Mouse (Mus musculus) stomach, embryonic 16.5 days (tissue): ENCODE measurements around the gene Cog1. TPM values are rescaled to one million over a fixed set of nuclear protein-coding genes. Genes with fewer than 3 reads are reported as not detected.
A peak's percentile ranks its signal among the peaks of the same experiment; 100 is the strongest.
"Not testable (repeated sequence)": the region's sequence is repeated elsewhere in the genome, so short reads cannot be mapped to it uniquely, and the experiment has no call there.

ENCODE experiments used
- ATAC-seq: fragments of 200-750 bp; cut with Nextera tagmentation; 2 replicates; pipeline ENCODE4 v1.8.0; 2017; ENCODE audit warnings: moderate number of reproducible peaks, moderate TSS enrichment; ENCODE audit not compliant: insufficient read depth, low FRiP score
- H3K27ac ChIP-seq: fragments of 300-500 bp; sonication (generic); 2 replicates; pipeline ENCODE4 v1.5.1; 2014; ENCODE audit warnings: low read length
- H3K27me3 ChIP-seq: fragments of 300-500 bp; sonication (generic); 2 replicates; pipeline ENCODE4 v1.6.1; 2014; ENCODE audit warnings: low read length, control low read depth, mixed read lengths; ENCODE audit not compliant: control insufficient read depth, insufficient read depth
- H3K36me3 ChIP-seq: fragments of 300-500 bp; sonication (generic); 2 replicates; pipeline ENCODE4 v1.6.1; 2014; ENCODE audit warnings: low read length; ENCODE audit not compliant: control insufficient read depth, insufficient read depth
- H3K4me1 ChIP-seq: fragments of 300-500 bp; sonication (generic); 2 replicates; pipeline ENCODE4 v1.6.1; 2014; ENCODE audit warnings: low read length, control low read depth, mixed read lengths; ENCODE audit not compliant: control insufficient read depth, insufficient read depth
- H3K4me2 ChIP-seq: fragments of 300-500 bp; sonication (generic); 2 replicates; pipeline ENCODE4 v1.6.1; 2014; ENCODE audit warnings: low read depth, low read length, mixed read lengths
- H3K4me3 ChIP-seq: fragments of 300-500 bp; sonication (generic); replicated peaks from 2 replicates; pipeline ENCODE4 v1.5.1; 2014; ENCODE audit warnings: mild to moderate bottlenecking, low read length
- H3K9ac ChIP-seq: fragments of 300-500 bp; sonication (generic); 2 replicates; pipeline ENCODE4 v1.6.1; 2014; ENCODE audit warnings: low read length
- H3K9me3 ChIP-seq: fragments of 300-500 bp; sonication (generic); replicated peaks from 2 replicates; pipeline ENCODE4 v1.6.1; 2016; ENCODE audit warnings: low read length, control low read depth; ENCODE audit not compliant: control insufficient read depth
- WGBS: fragments of 180-500 bp; shearing (Covaris S2); extraction: QIAGEN DNeasy Blood & Tissue Kit; methylation state at CpG from one replicate; pipeline ENCODE4 v1.1.7; 2014; 5-methylcytosine and 5-hydroxymethylcytosine counted together
- polyA plus RNA-seq: library from polyadenylated mRNA; unstranded; fragments of >200 nt; fragmentation: Nextera tagmentation; extraction: Ambion mirVana; gene quantifications from 2 replicates; pipeline ENCODE4 v1.2.1, GENCODE M21; 2015

The Cog1 gene
- polyA plus RNA-seq, 1 experiment from 2014 or later = 17.3 TPM

GRCm38 (mm10) chr11:113657221-113657620, 8.3 kb downstream of the Cog1 start:
- no peak for ATAC-seq
- no peaks in the 10 kb centered on the region for H3K9me3 ChIP-seq
- peaks cover 31% of the 10 kb centered on the region for H3K36me3 ChIP-seq
- no peak overlapping the region for H3K4me2 ChIP-seq
- no peaks in the 10 kb centered on the region for H3K27me3 ChIP-seq
- H3K27ac ChIP-seq = no peak overlapping the region
- no peak overlapping the region for H3K4me3 ChIP-seq
- H3K9ac ChIP-seq = no peak overlapping the region
- 45% methylated on average over 4 of the region's 4 CpGs for WGBS
- no peaks in the 10 kb centered on the region for H3K4me1 ChIP-seq

- peaks cover 27% of the 10 kb centered on the region for H3K36me3 ChIP-seq
- no peak overlapping the region for H3K9ac ChIP-seq
- no peaks in the 10 kb centered on the region for H3K4me1 ChIP-seq
- no peak for ATAC-seq
- no peaks in the 10 kb centered on the region for H3K9me3 ChIP-seq
- no peak overlapping the region for H3K27ac ChIP-seq
- H3K4me2 ChIP-seq = no peak overlapping the region
- 80% methylated on average over 8 of the region's 8 CpGs for WGBS
- H3K27me3 ChIP-seq = no peaks in the 10 kb centered on the region
- no peak overlapping the region for H3K4me3 ChIP-seq
Measured at GRCm38 (mm10) chr11:113658319-113658718, 9.3 kb downstream of the Cog1 start.

- Histone ChIP-seq H3K27me3 (no peaks in the 10 kb centered on the region), H3K4me2 (no peak overlapping the region), H3K36me3 (peaks cover 28% of the 10 kb centered on the region), H3K4me1 (no peaks in the 10 kb centered on the region), H3K9ac (no peak overlapping the region), H3K9me3 (no peaks in the 10 kb centered on the region), H3K27ac (no peak overlapping the region), H3K4me3 (no peak overlapping the region)
- WGBS = 80% methylated on average over 4 of the region's 4 CpGs
- no peak for ATAC-seq
Measured at GRCm38 (mm10) chr11:113658763-113659162, 9.8 kb downstream of the Cog1 start.

GRCm38 (mm10) chr11:113660213-113660612, 11.2 kb downstream of the Cog1 start:
- H3K4me2 ChIP-seq, ATAC-seq, H3K9me3 ChIP-seq, H3K27me3 ChIP-seq, H3K27ac ChIP-seq, H3K4me1 ChIP-seq, H3K4me3 ChIP-seq, H3K9ac ChIP-seq: not testable (repeated sequence)
- H3K36me3 ChIP-seq = peaks cover 28% of the 10 kb centered on the region
- 91% methylated on average over 3 of the region's 3 CpGs for WGBS

GRCm38 (mm10) chr11:113660940-113661339, 12.0 kb downstream of the Cog1 start:
- H3K4me1 ChIP-seq = no peaks in the 10 kb centered on the region
- 96% methylated on average over 11 of the region's 11 CpGs for WGBS
- no peak overlapping the region for H3K27ac ChIP-seq
- H3K27me3 ChIP-seq = no peaks in the 10 kb centered on the region
- H3K36me3 ChIP-seq = peaks cover 28% of the 10 kb centered on the region
- no peak for ATAC-seq
- no peak overlapping the region for H3K4me3 ChIP-seq
- no peaks in the 10 kb centered on the region for H3K9me3 ChIP-seq
- no peak overlapping the region for H3K9ac ChIP-seq
- no peak overlapping the region for H3K4me2 ChIP-seq

DNA sequence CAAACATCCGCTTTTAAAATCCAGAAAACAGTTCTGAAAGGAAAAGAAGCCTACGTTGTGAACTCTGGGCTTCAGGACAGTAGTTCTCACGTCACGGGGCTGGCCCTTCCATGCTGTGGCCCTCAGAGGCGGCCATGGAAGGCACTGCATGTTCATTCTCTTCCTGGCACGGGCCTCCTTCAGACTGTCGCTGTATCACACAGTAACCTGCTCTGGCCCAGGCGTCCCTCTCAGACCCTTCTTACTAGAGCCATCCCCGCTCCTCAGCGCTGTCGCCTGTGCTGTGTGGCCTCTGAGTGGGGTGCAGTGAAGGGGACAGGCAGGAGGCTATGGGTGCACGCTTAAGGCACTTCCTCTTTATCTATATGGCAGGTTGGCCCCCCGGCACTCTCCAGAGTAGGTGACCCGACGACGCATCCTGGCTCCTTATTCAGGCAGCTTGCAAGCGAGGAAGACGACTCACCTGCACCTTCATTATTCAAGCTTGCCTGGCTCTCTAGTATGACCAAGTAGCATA, 12.9 kb downstream of the Cog1 start:
- WGBS = 89% methylated on average over 18 of the region's 18 CpGs
- no peaks in the 10 kb centered on the region for H3K27me3 ChIP-seq
- no peak overlapping the region for H3K9ac ChIP-seq
- H3K4me3 ChIP-seq = no peak overlapping the region
- no peak overlapping the region for H3K4me2 ChIP-seq
- H3K4me1 ChIP-seq = peaks cover 4% of the 10 kb centered on the region; the same call in 1 of the 2 replicates
- peaks cover 24% of the 10 kb centered on the region for H3K36me3 ChIP-seq
- H3K9me3 ChIP-seq = no peaks in the 10 kb centered on the region
- H3K27ac ChIP-seq = no peak overlapping the region
- no peak for ATAC-seq

- Histone ChIP-seq H3K9ac (no peak overlapping the region), H3K9me3 (no peaks in the 10 kb centered on the region), H3K36me3 (peaks cover 13% of the 10 kb centered on the region), H3K4me2 (no peak overlapping the region), H3K4me3 (no peak overlapping the region), H3K27me3 (no peaks in the 10 kb centered on the region), H3K4me1 (peaks cover 21% of the 10 kb centered on the region), H3K27ac (no peak overlapping the region)
- ATAC-seq = no peak
- WGBS = 76% methylated on average over 2 of the region's 2 CpGs
Measured at GRCm38 (mm10) chr11:113664279-113664678, 15.3 kb downstream of the Cog1 start.

DNA sequence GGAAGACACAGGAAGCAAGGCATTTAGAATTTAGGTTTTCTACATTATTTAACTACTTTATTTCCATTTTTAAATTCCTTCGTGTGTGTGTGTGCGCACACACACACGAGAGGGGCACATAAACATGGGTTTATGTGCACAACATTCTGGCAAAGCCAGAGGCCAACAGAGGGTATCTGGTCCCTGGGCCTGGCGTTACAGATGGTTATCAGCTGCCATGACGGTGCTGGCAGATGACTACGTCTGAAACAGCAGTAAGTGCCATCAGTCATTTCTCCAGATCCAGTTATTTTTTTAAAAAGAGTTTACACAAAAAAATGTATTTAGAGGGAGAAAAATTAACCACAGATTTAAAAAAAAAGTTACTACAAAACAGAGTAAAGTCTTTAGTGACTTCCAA, 17.2 kb downstream of the Cog1 start:
- H3K4me2 ChIP-seq = 0 out of 2 replicates have a peak overlapping the region, but pooled peaks have one; percentile 11
- H3K27ac ChIP-seq = peak overlapping the region; percentile 73; the same call in 1 of the 2 replicates
- H3K36me3 ChIP-seq = peaks cover 15% of the 10 kb centered on the region
- WGBS = 56% methylated on average over 6 of the region's 6 CpGs
- no peak overlapping the region for H3K4me3 ChIP-seq
- no peak for ATAC-seq
- H3K9me3 ChIP-seq = no peaks in the 10 kb centered on the region
- no peaks in the 10 kb centered on the region for H3K27me3 ChIP-seq
- no peak overlapping the region for H3K9ac ChIP-seq
- peaks cover 21% of the 10 kb centered on the region for H3K4me1 ChIP-seq

GRCm38 (mm10) chr11:113666648-113667047, 17.7 kb downstream of the Cog1 start:
- peak overlapping the region; percentile 73 for H3K27ac ChIP-seq
- ATAC-seq = peak; percentile 59; the same call in 1 of the 2 replicates
- WGBS = 42% methylated on average over 10 of the region's 10 CpGs

More at GRCm38 (mm10) chr11:113666648-113667047, 17.7 kb downstream of the Cog1 start:
- Histone ChIP-seq H3K27me3 (no peaks in the 10 kb centered on the region), H3K9ac (no peak overlapping the region), H3K4me3 (no peak overlapping the region), H3K4me2 (0 out of 2 replicates have a peak overlapping the region, but pooled peaks have one; percentile 11), H3K36me3 (peaks cover 15% of the 10 kb centered on the region; the same call in 1 of the 2 replicates), H3K9me3 (no peaks in the 10 kb centered on the region), H3K4me1 (peaks cover 21% of the 10 kb centered on the region)
